Mouse (Mus musculus) hindbrain, postnatal 0 days (tissue): ENCODE measurements around the gene Olfr459. TPM values are rescaled to one million over a fixed set of nuclear protein-coding genes. Genes with fewer than 3 reads are reported as not detected.

Source experiments
- ATAC-seq: fragments of 200-750 bp; cut with Nextera tagmentation; 2 replicates; pipeline ENCODE4 v1.8.0; 2017; ENCODE audit warnings: mild to moderate bottlenecking, moderate TSS enrichment, moderate library complexity
- DNase-seq: peaks from one replicate; pipeline ENCODE4 v3.0.0-alpha.2; 2015; ENCODE audit warnings: low spot score
- H3K27ac ChIP-seq: fragments of 300-500 bp; sonication (generic); 2 replicates; pipeline ENCODE4 v1.5.1; 2014; ENCODE audit warnings: mild to moderate bottlenecking
- H3K27me3 ChIP-seq: fragments of 300-500 bp; sonication (generic); 2 replicates; pipeline ENCODE4 v1.6.1; 2014; ENCODE audit warnings: low read length, mixed read lengths; ENCODE audit not compliant: insufficient read depth
- H3K36me3 ChIP-seq: fragments of 300-500 bp; sonication (generic); 2 replicates; pipeline ENCODE4 v1.6.1; 2014; ENCODE audit warnings: low read length, mixed read lengths; ENCODE audit not compliant: insufficient read depth
- H3K4me1 ChIP-seq: fragments of 300-500 bp; sonication (generic); 2 replicates; pipeline ENCODE4 v1.6.1; 2014; ENCODE audit warnings: antibody characterized with exemption, low read length, mixed read lengths; ENCODE audit not compliant: insufficient read depth
- H3K4me2 ChIP-seq: fragments of 300-500 bp; sonication (generic); 2 replicates; pipeline ENCODE4 v1.6.1; 2014; ENCODE audit warnings: low read depth, mild to moderate bottlenecking, low read length, moderate library complexity, mixed read lengths
- H3K4me3 ChIP-seq: fragments of 300-500 bp; sonication (generic); 2 replicates; pipeline ENCODE4 v1.5.1; 2014; ENCODE audit warnings: low read length
- H3K9ac ChIP-seq: fragments of 300-500 bp; sonication (generic); replicated peaks from 2 replicates; pipeline ENCODE4 v1.6.1; 2014; ENCODE audit warnings: mild to moderate bottlenecking, low read length, moderate library complexity, mixed read lengths
- H3K9me3 ChIP-seq: fragments of 300-500 bp; sonication (generic); 2 replicates; pipeline ENCODE4 v1.6.1; 2016; ENCODE audit warnings: low read length, mixed read lengths
- CTCF ChIP-seq: IDR thresholded peaks from 2 replicates; pipeline ENCODE4 v1.5.1; 2016; ENCODE audit warnings: antibody characterized with exemption, control low read depth, low read depth
- WGBS: fragments of 180-500 bp; shearing (Covaris S2); extraction: QIAGEN DNeasy Blood & Tissue Kit; methylation state at CpG from one replicate; pipeline ENCODE4 v1.1.7; 2014; 5-methylcytosine and 5-hydroxymethylcytosine counted together
- polyA plus RNA-seq: library from polyadenylated mRNA; unstranded; fragments of >200 nt; fragmentation: Nextera tagmentation; extraction: Ambion mirVana; gene quantifications from 2 replicates; pipeline ENCODE4 v1.2.1, GENCODE M21; 2015
- total RNA-seq: library from RNA; depleted of rRNA; stranded (reverse); fragments of >200 nt; gene quantifications from 2 replicates; pipeline ENCODE4 v1.2.3, GENCODE M21; 2014

The Olfr459 gene
- total and polyA plus RNA-seq, 2 experiments from 2014 or later = not detected

- Histone ChIP-seq H3K9me3 (no peaks in the 10 kb centered on the region), H3K4me3 (no peak overlapping the region), H3K27me3 (no peaks in the 10 kb centered on the region), H3K4me2 (no peak overlapping the region), H3K9ac (no peak overlapping the region), H3K4me1 (no peaks in the 10 kb centered on the region), H3K27ac (no peak overlapping the region), H3K36me3 (no peaks in the 10 kb centered on the region)
- TF ChIP-seq CTCF = peak; percentile 96
- WGBS = 11% methylated on average over 1 of the region's 1 CpGs
- peak; percentile 91 for DNase-seq
- ATAC-seq = peak; percentile 92
Observed at GRCm38 (mm10) chr6:41761702-41762369, 13.1 kb downstream of the Olfr459 start.

DNA sequence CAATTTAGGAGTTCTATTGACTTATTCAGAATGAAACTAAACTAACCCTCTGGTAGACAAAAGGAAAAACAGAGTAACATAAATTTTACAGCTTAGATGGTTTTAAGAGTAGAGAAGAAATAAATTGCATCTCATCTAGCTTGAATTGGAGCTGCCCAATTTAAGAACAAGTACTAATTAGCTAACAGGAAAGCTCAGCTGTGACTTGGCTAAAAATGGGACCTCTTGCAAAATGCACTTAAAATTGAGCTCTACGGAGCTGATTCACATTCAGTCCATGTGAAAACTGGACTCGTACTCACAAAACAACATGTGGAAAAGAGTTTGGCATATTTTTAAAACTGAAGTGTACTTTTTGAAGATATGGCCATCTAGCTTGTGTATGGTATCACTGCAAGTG, 15.4 kb downstream of the Olfr459 start:
- H3K9me3 ChIP-seq = no peaks in the 10 kb centered on the region
- no peak overlapping the region for H3K9ac ChIP-seq
- no peak overlapping the region for H3K4me3 ChIP-seq
- DNase-seq = no peak
- ATAC-seq = no peak
- no peak for TF ChIP-seq CTCF
- H3K36me3 ChIP-seq = no peaks in the 10 kb centered on the region
- no peaks in the 10 kb centered on the region for H3K27me3 ChIP-seq
- no peak overlapping the region for H3K4me2 ChIP-seq
- WGBS = 89% methylated on average over 2 of the region's 2 CpGs
- no peaks in the 10 kb centered on the region for H3K4me1 ChIP-seq
- no peak overlapping the region for H3K27ac ChIP-seq

- no peak for ATAC-seq
- no peaks in the 10 kb centered on the region for H3K36me3 ChIP-seq
- no peak overlapping the region for H3K4me2 ChIP-seq
- 90% methylated on average over 1 of the region's 1 CpGs for WGBS
- no peak overlapping the region for H3K27ac ChIP-seq
- no peak overlapping the region for H3K4me3 ChIP-seq
- TF ChIP-seq CTCF = no peak
- no peaks in the 10 kb centered on the region for H3K27me3 ChIP-seq
- no peak for DNase-seq
- H3K4me1 ChIP-seq = no peaks in the 10 kb centered on the region
- H3K9ac ChIP-seq = no peak overlapping the region
- H3K9me3 ChIP-seq = no peaks in the 10 kb centered on the region
Observed at GRCm38 (mm10) chr6:41758421-41758820, 16.6 kb downstream of the Olfr459 start.

- no peaks in the 10 kb centered on the region for H3K36me3 ChIP-seq
- H3K4me2 ChIP-seq = no peak overlapping the region
- H3K4me1 ChIP-seq = no peaks in the 10 kb centered on the region
- no peak for TF ChIP-seq CTCF
- no peak for DNase-seq
- ATAC-seq = no peak
- no peak overlapping the region for H3K27ac ChIP-seq
- WGBS = 77% methylated on average over 3 of the region's 3 CpGs
- H3K9me3 ChIP-seq = no peaks in the 10 kb centered on the region
- no peaks in the 10 kb centered on the region for H3K27me3 ChIP-seq
- H3K4me3 ChIP-seq = no peak overlapping the region
- no peak overlapping the region for H3K9ac ChIP-seq
Observed at GRCm38 (mm10) chr6:41757199-41757598, 17.8 kb downstream of the Olfr459 start.

DNA sequence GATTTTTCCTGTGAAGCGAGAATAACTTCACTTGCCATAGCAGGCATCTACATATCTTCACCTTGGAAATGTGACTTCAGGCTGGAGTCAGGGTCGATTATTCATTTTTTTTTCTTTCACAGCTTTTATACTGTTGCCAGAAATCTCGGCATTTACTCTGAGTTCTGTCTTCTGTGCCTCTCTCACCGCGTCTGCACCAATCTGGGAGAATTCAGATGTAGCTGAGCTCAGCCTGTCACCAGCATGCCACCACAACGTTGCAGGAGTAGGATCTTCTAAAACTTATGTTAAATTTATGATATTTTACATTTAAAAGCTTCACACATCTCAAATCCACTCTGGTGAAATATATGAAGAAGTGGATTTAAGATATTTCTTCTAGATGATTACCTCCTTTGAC, 20.4 kb downstream of the Olfr459 start:
- Histone ChIP-seq H3K9me3 (no peaks in the 10 kb centered on the region), H3K4me3 (no peak overlapping the region), H3K36me3 (no peaks in the 10 kb centered on the region), H3K27ac (no peak overlapping the region), H3K4me2 (no peak overlapping the region), H3K4me1 (no peaks in the 10 kb centered on the region), H3K27me3 (no peaks in the 10 kb centered on the region), H3K9ac (no peak overlapping the region)
- WGBS = 68% methylated on average over 6 of the region's 6 CpGs
- no peak for ATAC-seq
- TF ChIP-seq CTCF = no peak
- no peak for DNase-seq

- H3K27ac ChIP-seq = no peak overlapping the region
- TF ChIP-seq CTCF = no peak
- H3K4me2 ChIP-seq = no peak overlapping the region
- no peaks in the 10 kb centered on the region for H3K4me1 ChIP-seq
- 79% methylated on average over 5 of the region's 5 CpGs for WGBS
- DNase-seq (no peak), ATAC-seq (no peak)
- H3K36me3 ChIP-seq = no peaks in the 10 kb centered on the region
- H3K27me3 ChIP-seq = no peaks in the 10 kb centered on the region
- no peak overlapping the region for H3K9ac ChIP-seq
- no peaks in the 10 kb centered on the region for H3K9me3 ChIP-seq
- H3K4me3 ChIP-seq = no peak overlapping the region
Observed at GRCm38 (mm10) chr6:41744664-41745392, 30.1 kb downstream of the Olfr459 start.

GRCm38 (mm10) chr6:41741101-41741500, 33.9 kb downstream of the Olfr459 start:
- no peak for ATAC-seq
- Histone ChIP-seq H3K4me1 (no peaks in the 10 kb centered on the region), H3K9me3 (no peaks in the 10 kb centered on the region), H3K36me3 (no peaks in the 10 kb centered on the region), H3K27ac (no peak overlapping the region), H3K4me2 (no peak overlapping the region), H3K9ac (no peak overlapping the region), H3K27me3 (no peaks in the 10 kb centered on the region), H3K4me3 (no peak overlapping the region)
- TF ChIP-seq CTCF = no peak
- DNase-seq = no peak
